Mouse (Mus musculus): Measurements from ENCODE around the gene Dleu7.

The Dleu7 gene

DNA sequence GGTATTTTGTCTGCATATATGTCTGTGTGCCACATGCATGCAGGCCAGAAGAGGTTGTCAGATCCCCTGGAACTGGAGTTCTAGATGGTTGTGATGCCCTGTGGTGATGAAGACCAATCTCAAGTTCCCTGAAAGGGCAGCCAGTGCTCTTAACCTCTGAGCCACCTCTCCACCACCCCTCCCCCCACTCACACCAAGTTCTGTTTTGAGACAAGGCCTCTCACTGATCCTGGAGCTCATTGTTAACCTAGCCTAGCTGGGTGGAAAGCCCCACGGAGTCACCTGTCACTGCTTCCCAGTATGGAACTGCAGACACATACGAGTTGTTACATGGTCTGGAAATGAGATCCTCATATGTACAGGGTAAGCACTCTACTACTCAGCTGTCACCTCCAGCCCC, 9.9 kb downstream of the Dleu7 start:
- no peak for DNase-seq (ENCODE audit: low read depth)

DNA sequence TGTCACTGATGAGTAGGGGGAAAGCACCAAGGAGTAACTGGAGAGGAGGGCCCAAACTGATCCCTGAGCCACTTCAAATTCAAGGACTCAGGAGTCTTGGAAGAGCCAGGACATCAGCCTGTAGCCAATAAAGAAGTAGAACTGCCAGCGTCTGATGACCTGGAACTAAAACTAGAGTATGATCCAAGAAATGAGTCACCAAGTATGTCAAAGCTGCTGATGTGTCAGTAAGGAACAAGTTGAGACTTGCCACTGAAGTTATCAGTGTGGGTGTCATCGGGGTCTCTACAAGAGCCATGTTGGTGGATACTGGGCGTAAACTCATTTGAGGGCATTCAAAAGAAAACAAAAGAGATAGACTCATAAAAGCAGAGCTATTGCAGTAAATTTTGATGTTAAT, 19.2 kb downstream of the Dleu7 start:
- DNase-seq (ENCODE audit: low read depth): no peak

DNA sequence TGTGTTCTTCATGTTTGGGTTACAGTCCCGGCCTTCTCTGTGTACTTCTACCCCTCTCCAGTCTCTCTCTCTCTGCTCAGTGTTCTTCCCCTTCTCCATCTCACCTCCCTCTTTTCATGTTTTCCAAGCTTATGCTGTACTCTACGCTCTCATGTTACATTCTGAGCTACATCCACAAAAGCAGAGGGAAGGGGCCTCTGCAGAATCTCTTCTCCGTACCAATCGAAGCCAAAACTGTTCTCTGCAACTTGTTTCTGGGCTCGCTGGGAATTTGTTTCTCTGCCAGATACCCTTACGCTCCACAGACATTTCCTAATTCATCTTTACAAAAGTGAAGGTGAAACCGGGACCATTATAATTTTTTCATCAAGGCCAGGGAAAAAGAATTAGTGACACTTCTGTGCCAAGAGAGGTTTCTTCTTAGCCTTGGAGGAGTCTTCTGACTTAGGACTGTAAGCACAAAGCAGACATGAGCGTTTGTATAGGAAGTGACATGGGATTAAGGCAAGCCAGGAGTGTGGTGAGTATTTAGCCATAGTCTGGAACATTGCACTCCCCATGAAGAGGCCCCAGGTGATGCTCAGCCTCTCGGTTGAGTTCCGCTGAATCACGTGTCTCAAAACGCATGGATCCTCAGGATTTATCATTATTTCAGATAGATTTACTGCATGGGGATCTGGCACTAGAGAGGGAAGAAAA, 22.0 kb downstream of the Dleu7 start:
- no peak for DNase-seq (ENCODE audit: low read depth)

DNA sequence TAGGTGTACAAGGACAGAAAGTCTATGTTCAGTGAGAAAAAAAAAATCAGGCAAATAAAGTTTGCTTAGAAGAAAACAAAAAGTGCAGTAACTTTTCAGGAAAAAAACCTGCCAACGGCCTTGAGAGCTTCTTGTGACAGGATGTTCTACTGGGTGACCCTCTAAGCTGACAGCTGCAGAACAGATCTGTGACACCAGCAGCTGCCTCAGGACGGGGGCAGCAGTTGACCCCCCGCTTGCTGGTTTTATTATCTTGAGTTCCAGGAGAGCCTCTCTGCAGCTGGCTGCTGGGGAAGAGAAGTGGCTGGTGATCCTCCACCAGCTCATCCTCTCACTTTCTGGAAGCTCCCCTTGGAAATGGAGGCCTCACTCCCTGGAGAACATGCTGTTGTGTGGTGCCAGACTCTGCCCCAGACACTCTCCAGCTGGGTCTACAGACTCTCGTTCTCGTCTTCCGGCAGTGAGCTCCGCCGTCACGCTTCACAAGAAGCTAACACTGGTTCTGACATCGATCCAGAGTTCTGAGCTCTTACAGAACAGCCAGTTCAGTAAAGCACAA, 33.8 kb downstream of the Dleu7 start:
- no peak for DNase-seq (ENCODE audit: low read depth)

DNA sequence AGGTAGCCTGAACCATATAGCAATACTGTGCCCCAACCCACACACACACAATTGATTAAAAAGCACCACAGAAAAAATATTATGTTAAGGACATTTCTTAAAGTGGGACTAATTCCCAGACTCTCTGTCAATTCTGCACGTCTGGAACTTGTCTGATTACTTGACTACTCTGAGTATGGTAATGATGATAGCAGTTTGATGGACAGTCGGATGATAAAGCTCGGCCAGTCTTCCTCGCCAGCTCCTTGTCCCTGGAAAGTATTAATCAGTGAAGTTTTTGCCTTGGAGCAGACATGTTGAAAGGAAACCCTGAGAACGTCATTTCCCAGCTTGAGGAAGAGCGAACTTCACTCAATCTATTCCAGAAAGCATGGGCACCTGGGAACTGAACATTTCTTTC, 34.7 kb downstream of the Dleu7 start:
- DNase-seq (ENCODE audit: low read depth): no peak

DNA sequence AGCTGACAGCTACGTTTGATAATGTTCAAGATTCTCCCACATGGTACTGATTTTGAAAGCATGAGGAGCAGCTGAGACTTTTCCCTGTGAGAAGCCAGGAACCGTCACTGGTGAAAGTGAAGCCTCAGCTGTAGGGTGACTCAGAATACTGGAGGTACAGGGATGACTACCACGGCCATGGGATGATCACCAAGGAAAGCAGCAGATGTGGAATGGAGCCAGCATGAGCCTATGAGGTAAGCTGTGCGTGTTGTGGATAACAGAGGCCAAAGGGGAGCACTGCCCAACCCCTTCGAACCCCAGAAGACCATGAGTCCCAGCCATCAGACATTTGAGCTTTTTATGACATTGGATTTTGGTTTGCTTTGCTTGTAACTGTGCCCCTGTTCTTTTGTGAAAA, 36.8 kb downstream of the Dleu7 start:
- no peak for DNase-seq (ENCODE audit: low read depth)

DNA sequence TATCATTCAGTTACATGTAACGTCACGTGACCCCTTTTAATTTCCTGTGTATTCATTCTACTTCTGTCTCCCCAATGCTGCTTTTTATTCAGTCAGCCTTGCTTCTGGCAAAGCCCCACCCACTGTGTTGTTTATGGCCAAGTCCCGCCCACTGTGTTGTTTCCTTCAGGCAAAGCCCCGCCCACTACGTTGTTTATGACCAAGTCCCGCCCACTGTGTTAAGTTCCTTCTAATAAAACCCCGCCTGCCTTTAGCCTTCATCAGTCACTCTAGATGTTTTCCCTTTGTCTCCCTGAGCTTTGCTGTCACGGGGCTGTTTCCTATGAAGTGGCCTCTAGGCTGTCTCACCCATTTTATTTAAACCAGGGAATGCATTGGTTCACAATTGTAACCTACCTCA, 38.5 kb downstream of the Dleu7 start:
- no peak for DNase-seq (ENCODE audit: low read depth)

DNA sequence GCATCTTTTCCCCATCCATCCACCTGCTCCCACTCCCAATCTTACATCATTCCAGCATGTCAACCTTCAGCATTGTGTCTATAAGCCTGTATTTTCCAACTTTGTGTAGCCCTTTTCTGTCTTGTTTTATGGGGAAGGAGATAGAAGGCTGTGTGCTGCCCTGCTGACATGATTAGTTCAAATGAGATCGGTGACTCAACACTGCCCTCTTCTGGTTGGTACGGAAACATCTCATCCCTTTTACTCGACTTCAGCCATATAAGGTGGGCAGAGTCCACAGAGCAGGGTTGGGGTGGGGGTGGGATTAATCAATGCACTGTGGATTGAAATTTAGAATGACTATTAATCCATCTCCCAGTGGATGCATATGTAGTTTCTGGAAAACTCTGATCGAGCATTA, 40.8 kb downstream of the Dleu7 start:
- DNase-seq (ENCODE audit: low read depth): peak; percentile 28

DNA sequence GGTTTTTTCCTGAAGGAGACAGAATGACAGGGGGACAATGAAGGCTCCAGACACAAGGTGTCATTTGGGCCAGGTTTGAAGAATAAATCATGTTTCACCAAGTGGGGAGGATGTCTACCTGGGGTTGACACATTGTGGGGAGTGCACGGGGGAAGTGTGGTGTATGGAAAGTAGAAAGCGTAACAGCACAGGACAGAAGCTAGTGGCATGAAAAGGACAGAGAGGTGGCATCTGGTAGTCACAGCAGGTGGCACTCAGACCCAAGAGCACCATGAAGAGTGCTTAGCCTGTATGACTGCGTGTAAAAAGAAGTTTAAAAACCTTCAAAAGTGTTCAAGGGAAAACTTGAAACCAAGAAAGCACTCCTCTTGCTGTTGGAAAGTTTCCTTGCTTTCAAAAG, 42.8 kb downstream of the Dleu7 start:
- no peak for DNase-seq (ENCODE audit: low read depth)

DNA sequence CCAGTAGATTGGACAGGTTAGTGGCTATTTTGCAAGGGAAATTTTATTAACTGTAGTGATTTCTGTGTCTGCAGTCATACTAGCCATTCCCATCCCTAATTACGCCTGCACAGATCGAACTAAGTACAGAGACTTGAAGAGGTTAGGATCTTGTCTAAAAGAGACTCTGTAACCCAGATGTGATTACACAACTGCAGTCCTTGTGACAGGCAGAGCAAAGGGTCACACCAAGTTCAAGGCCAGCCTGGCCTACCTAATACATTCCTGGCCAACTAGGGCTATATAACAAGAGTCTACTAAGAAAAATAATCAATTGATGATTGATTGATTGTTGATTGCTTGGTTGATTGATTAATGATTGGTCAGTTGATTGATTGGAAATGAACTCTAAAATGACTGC, 43.6 kb downstream of the Dleu7 start:
- DNase-seq (ENCODE audit: low read depth): no peak

DNA sequence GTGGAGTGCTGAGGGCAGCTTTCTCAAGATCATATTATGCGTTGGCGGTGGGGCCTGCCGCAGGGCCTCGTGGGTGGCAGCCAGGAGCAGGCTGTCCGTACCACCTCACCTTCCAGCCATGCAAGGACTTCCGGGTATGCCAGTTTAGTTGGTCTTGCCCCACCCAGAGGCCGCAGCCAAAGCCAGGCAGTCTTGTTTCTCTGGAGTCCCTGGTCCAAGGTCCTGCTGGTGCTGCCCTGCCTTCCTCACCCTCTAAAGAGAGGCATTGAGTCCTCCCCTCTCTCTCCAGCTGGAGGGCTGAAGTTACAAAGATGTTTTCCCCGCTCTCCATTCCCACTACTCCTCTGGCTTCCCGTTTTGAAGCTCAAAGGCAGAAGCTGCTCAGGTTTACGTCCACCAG, 44.1 kb downstream of the Dleu7 start:
- no peak for DNase-seq (ENCODE audit: low read depth)

DNA sequence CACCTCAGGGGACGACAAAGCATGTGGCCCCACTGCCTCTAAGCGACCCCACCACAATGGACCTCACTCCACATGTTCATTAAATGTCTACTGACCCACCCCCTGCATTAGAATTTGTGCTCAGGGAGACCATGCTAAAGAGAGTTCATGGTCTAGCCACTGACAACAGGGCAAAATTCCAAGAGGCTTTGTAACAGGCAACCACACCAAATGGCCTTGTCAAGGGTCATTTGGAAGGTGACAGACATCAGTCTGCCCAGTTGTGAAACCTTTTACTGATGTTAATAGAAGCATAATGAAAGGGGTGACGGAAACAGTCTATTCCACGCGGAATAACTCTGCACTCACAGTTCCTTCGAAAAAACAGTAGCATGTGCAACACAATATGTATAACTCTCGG, 44.5 kb downstream of the Dleu7 start:
- DNase-seq (ENCODE audit: low read depth): no peak

DNA sequence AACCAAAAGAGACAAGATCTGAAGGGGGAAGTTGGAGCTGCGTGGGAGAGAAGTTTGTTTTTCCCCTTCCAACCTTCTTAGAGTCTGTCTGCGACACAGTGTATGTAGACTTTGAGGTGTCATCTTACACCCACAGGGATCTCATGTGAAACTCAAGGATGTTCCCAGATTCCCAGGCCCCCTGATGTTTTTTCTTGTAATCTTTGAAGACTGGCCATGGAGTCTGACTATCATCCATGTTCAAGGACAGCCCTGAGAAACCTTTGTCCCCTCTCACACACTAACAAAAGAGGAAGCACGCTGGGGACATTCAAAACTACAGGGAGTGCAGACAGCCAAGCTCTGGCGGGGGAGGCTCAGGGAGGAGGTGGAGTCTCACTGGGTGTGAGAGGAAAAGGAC, 47.3 kb downstream of the Dleu7 start:
- no peak for DNase-seq (ENCODE audit: low read depth)

DNA sequence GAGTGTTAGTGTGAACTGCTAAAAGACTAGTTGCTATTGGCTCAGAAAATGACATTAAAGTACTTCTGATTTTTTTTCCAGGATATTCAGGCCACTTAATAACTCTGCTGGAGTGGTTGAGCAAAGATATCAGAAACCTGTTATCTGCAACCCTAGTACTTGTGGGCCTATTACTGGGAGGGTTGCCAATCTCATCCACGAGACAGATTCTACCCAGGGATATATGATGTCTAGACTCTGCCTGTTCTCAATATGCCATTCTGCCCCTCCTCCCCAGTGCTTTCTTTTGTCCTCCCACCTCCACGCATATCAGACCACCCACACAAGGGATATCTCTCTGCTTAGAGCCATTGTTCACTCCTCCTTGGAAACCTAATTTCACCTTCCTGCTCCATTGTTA, 49.3 kb downstream of the Dleu7 start:
- DNase-seq (ENCODE audit: low read depth): no peak

DNA sequence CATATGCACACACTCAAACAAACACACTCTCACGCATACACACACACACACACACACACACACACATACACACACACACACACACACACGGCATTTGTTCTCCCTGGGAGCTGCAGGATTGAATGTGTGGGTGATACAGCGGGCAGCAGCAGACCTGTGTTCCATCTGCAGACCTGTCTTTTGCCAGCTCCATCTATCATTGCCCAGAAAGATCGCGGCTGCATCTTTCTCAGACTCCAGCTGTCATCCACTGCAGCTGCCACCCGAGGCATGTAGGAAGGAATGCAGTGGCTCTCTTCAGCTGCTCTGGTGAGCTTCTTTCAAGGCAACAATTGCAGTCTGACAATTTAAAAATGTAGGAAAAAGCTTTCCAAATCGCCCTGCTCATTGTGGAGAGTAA, 56.9 kb downstream of the Dleu7 start:
- no peak for DNase-seq (ENCODE audit: low read depth)

DNA sequence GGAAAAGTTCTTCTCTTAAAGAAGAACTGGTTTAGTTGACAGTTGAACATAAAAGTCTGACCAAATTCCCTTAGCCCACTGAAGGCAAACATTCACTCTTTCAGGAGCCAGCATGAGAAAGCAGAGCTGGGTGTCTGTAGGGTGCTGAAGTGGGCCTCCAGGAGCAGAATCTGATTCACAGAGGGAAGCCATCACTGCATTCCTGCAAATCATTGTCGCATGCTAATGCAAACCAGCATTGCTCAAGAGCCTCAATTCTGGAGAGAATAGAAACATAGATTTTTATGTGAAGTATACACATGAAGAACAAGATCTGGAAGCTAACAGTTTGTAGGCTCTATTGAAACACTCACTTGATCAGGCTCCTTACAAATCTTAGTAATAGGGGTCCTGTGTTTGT, 57.6 kb downstream of the Dleu7 start:
- DNase-seq (ENCODE audit: low read depth): no peak

DNA sequence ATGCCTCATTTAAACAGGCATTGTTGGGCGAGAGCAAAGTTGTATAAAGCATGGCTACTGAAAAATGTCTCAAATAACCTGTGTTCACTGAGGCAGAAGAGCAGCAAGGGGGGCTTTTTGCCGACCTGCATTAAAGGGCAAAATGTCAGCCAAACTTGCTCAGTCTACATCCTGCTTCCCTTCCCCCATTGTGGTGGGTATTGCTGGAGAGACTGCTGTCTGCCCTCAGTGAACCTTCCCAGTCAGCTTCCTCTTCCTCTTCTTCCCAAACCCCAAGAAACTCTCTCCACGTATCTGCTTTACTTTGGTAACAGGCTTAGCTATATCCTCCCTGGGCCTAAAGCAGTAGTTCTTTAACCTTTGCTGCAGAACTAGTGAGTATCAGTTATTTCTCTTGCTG, 61.9 kb downstream of the Dleu7 start:
- DNase-seq (ENCODE audit: low read depth): no peak

DNA sequence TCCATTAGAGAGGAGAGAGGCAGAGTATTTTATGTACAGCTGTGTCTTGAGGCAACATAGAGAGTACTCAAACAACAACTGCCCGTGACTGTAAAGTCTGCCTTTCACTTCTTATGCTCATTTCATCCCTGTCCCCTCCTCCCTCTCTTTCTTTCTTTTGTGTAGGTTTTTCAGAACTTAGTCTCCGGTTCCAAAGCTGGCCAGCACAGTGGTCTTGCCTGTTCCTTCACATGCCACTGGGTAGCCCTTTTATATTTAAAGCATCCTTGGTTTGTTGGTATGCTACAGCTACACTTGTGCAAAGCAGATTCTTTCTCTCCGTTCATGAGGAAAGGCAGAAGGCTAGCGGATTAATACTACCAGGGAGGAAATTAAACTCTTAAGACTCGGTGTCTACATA, 65.7 kb downstream of the Dleu7 start:
- no peak for DNase-seq (ENCODE audit: low read depth)

DNA sequence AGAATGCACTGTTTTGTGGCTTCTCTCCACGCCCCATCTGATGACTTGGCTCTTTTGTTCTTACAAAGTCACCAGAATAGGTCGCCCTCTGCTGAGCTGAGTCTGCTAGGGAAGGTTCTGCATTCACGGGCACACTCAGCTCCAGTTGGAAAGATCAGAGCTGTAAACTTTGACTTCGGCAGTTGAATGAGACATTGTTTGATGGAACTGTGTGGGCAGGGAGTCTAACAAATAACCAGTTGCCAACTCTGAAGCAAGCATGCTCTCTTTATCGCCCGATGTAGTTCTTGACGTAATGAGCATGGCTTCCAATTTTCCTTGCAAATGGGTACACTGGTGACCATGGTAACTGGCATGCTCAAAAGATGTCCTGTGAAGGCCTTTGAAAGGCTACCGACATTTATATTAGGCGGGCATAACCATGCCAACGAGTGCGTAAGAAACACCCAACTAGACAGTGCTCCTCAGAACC, 66.2 kb downstream of the Dleu7 start:
- peak; percentile 26 for DNase-seq (ENCODE audit: low read depth)

Measured in fibroblast of lung, adult 2 months (primary cell).